Mouse (Mus musculus): Measurements from ENCODE around the gene Tcf19. TPM values are rescaled to one million over a fixed set of nuclear protein-coding genes. Genes with fewer than 3 reads are reported as not detected.

Gene Tcf19
- polyA plus RNA-seq, 2 experiments = 30.0 to 46.2 TPM

DNA sequence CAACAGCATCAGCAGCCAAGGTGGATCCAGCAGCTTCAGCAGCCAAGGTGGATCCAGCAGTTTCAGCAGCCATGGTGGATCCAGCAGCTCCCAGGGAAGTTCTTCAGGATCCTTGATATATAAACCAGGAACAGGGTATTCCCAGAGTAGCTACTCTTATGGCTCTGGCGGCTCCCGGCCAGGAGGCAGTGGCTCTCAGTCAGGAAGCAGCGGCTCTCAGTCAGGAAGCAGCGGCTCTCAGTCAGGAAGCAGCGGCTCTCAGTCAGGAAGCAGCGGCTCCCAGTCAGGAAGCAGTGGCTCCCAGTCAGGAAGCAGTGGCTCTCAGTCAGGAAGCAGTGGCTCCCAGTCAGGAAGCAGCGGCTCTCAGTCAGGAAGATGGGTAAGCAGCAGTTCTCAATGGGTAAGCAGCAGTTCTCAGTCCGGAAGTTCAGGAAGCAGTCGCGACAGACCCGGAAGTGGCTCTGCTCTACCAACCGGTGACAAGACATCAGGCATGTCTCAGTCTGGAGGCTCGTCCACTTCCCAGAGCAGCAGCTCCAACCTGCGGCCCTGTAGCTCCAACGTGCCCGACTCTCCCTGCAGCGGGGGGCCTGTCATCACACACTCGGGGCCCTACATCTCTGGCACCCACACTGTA is 38.3 kb upstream of the Tcf19 start:
- H3K4me2 ChIP-seq (ENCODE audit: low read depth) = no peak overlapping the region

DNA sequence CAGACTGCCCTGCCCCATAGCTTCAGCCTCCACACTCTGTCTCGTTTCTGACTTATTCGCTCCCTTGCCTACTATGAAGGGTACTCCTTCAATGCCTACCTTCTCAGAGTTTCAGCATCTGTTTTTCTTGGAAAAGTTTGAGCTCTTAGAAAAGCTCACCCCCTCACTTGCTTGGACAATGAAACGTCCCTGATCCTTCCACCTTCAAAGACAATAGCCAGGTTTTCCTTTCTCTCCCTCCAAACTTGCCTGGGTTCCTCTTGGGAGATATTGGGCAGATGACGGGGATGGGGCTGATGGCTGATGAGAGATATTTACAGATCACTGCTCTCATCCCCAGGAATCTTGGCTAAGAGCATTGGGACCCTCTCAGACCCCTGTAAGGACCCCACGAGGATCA is 37.7 kb upstream of the Tcf19 start:
- Histone ChIP-seq H3K36me3 (replicated peaks; ENCODE audit: control insufficient read depth, insufficient read depth, low read depth) (no peaks in the 10 kb centered on the region), H3K27ac (no peak overlapping the region), H3K4me3 (ENCODE audit: insufficient read depth in 1 of 2, low read depth in 2 of 2, low read length in 2 of 2) (no peak overlapping the region), H3K4me2 (ENCODE audit: low read depth) (no peak overlapping the region), H3K9ac (replicated peaks) (no peak overlapping the region), H3K4me1 (replicated peaks; ENCODE audit: control insufficient read depth in 2 of 2, insufficient read depth in 2 of 2, low read length in 1 of 2) (no peaks in the 10 kb centered on the region), H3K27me3 (ENCODE audit: control insufficient read depth, insufficient read depth, low read length) (no peaks in the 10 kb centered on the region), H3K9me3 (ENCODE audit: control insufficient read depth, low read length) (no peaks in the 10 kb centered on the region)
- 59% methylated on average over 5 of the region's 5 CpGs for WGBS (ENCODE audit: insufficient replicate concordance)
- ATAC-seq (ENCODE audit: insufficient read depth) = no peak
- TF ChIP-seq CTCF (IDR thresholded peaks at IDR 0.05; ENCODE audit: low read depth) (no peak), EP300 (IDR thresholded peaks at IDR 0.05; ENCODE audit: low read depth) (no peak)
- no peak for DNase-seq (ENCODE audit: low read depth in 3 of 3, low spot score in 3 of 3)

More for the DNA sequence above, 38.3 kb upstream of the Tcf19 start:
- no peaks in the 10 kb centered on the region for H3K4me1 ChIP-seq (replicated peaks; ENCODE audit: control insufficient read depth in 2 of 2, insufficient read depth in 2 of 2, low read length in 1 of 2)
- no peaks in the 10 kb centered on the region for H3K36me3 ChIP-seq (replicated peaks; ENCODE audit: control insufficient read depth, insufficient read depth, low read depth)
- H3K9me3 ChIP-seq (ENCODE audit: control insufficient read depth, low read length) = no peaks in the 10 kb centered on the region
- 71% methylated on average over 18 of the region's 18 CpGs for WGBS (ENCODE audit: insufficient replicate concordance)
- DNase-seq (ENCODE audit: low read depth in 3 of 3, low spot score in 3 of 3) = no peak
- no peak overlapping the region for H3K4me3 ChIP-seq (ENCODE audit: insufficient read depth in 1 of 2, low read depth in 2 of 2, low read length in 2 of 2)
- TF ChIP-seq CTCF (IDR thresholded peaks at IDR 0.05; ENCODE audit: low read depth) = no peak
- TF ChIP-seq EP300 (IDR thresholded peaks at IDR 0.05; ENCODE audit: low read depth) = no peak
- no peak overlapping the region for H3K27ac ChIP-seq
- ATAC-seq (ENCODE audit: insufficient read depth) = no peak
- H3K27me3 ChIP-seq (ENCODE audit: control insufficient read depth, insufficient read depth, low read length) = no peaks in the 10 kb centered on the region
- no peak overlapping the region for H3K9ac ChIP-seq (replicated peaks)

DNA sequence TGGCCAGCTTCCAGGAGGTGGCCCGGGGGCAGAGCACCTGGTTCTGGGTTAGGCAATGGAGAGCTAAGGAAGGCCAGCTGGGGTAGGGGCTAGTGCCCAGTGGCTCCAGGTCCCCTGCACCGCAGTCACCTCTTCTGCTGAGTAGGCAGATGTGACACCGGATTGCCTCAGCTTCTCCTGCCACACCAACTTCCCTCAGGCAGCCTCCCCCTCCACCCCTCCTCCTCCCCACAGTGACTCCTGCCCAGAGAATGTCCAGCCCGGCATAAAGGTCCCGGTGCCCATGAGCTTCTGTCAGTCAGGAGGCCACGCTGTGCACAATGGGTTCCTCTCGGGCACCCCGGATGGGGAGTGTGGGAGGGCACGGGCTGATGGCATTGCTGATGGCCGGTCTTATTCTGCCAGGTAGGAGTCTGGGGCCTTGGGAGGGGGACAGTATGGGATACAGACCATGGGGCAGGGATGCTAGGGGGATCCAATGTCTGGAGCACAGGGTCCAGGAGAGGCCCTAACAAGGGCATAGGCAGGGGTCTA is 35.3 kb upstream of the Tcf19 start, which contains the start of gene Cdsn:
Gene Cdsn (plus strand): TSS at position 248 of the 534 bp plus-strand sequence.
- DNase-seq (ENCODE audit: low read depth in 3 of 3, low spot score in 3 of 3) (no peak), ATAC-seq (ENCODE audit: insufficient read depth) (no peak)
- H3K4me2 ChIP-seq (ENCODE audit: low read depth) = no peak within 1 kb of the TSS
- H3K4me1 ChIP-seq (replicated peaks; ENCODE audit: control insufficient read depth in 2 of 2, insufficient read depth in 2 of 2, low read length in 1 of 2) = no peaks in the 10 kb centered on the region
- 63% methylated on average over 10 of the region's 10 CpGs for WGBS (ENCODE audit: insufficient replicate concordance)
- no peak within 1 kb of the TSS for H3K9ac ChIP-seq (replicated peaks)
- H3K27me3 ChIP-seq (ENCODE audit: control insufficient read depth, insufficient read depth, low read length) = no peaks in the 10 kb centered on the region
- no peaks in the 10 kb centered on the region for H3K9me3 ChIP-seq (ENCODE audit: control insufficient read depth, low read length)
- no peak within 1 kb of the TSS for H3K4me3 ChIP-seq (ENCODE audit: insufficient read depth in 1 of 2, low read depth in 2 of 2, low read length in 2 of 2)
- no peak within 1 kb of the TSS for H3K27ac ChIP-seq
- TF ChIP-seq EP300 (IDR thresholded peaks at IDR 0.05; ENCODE audit: low read depth) = no peak
- TF ChIP-seq CTCF (IDR thresholded peaks at IDR 0.05; ENCODE audit: low read depth) = no peak
- H3K36me3 ChIP-seq (replicated peaks; ENCODE audit: control insufficient read depth, insufficient read depth, low read depth) = no peaks in the 10 kb centered on the region

DNA sequence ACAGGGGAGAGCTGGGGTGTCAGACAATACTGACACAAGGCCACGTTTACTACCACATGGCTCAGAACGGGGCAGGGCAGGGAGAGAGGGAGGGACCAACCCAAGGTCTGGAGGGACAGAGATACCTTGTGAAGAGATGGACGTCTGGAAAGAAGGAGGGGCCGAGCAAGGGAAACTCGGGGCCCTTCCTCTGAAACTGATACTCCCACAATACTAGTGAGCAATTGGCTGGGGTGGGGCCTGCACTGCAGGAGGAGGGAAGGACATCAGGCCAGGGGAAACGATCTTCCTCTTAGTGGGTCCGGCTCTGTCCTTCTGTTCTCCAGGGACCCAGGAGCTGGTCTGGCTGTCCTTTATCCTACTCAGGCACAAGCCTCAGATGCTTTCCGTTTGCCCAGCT is 34.2 kb upstream of the Tcf19 start:
- Histone ChIP-seq H3K9ac (replicated peaks) (no peak overlapping the region), H3K27ac (no peak overlapping the region), H3K4me1 (replicated peaks; ENCODE audit: control insufficient read depth in 2 of 2, insufficient read depth in 2 of 2, low read length in 1 of 2) (no peaks in the 10 kb centered on the region), H3K9me3 (ENCODE audit: control insufficient read depth, low read length) (no peaks in the 10 kb centered on the region), H3K36me3 (replicated peaks; ENCODE audit: control insufficient read depth, insufficient read depth, low read depth) (no peaks in the 10 kb centered on the region), H3K27me3 (ENCODE audit: control insufficient read depth, insufficient read depth, low read length) (no peaks in the 10 kb centered on the region), H3K4me2 (ENCODE audit: low read depth) (no peak overlapping the region), H3K4me3 (ENCODE audit: insufficient read depth in 1 of 2, low read depth in 2 of 2, low read length in 2 of 2) (no peak overlapping the region)
- no peak for DNase-seq (ENCODE audit: low read depth in 3 of 3, low spot score in 3 of 3)
- TF ChIP-seq CTCF (IDR thresholded peaks at IDR 0.05; ENCODE audit: low read depth) = no peak
- TF ChIP-seq EP300 (IDR thresholded peaks at IDR 0.05; ENCODE audit: low read depth) = no peak
- WGBS (ENCODE audit: insufficient replicate concordance) = 44% methylated on average over 8 of the region's 8 CpGs
- ATAC-seq (ENCODE audit: insufficient read depth) = no peak

DNA sequence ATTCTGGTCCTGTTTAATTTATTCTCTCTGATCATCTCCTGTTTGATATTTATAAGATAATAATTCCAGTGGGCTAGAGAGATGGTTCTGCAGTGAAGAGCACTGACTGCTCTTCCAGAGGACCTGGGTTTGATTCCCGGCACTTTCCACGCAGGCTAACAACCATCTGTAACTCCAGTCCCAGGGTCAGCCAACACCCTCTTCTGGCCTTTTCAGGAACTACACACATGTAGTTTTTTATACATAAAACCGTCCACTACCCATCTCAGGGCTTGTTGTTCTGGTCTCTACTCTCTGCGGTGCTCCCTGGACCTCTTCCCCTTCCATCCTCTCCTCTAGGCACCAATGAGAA is 33.5 kb upstream of the Tcf19 start:
- no peak overlapping the region for H3K9ac ChIP-seq (replicated peaks)
- H3K36me3 ChIP-seq (replicated peaks; ENCODE audit: control insufficient read depth, insufficient read depth, low read depth) = no peaks in the 10 kb centered on the region
- WGBS (ENCODE audit: insufficient replicate concordance) = 73% methylated on average over 4 of the region's 4 CpGs
- H3K4me2 ChIP-seq (ENCODE audit: low read depth) = no peak overlapping the region
- no peaks in the 10 kb centered on the region for H3K27me3 ChIP-seq (ENCODE audit: control insufficient read depth, insufficient read depth, low read length)
- no peaks in the 10 kb centered on the region for H3K4me1 ChIP-seq (replicated peaks; ENCODE audit: control insufficient read depth in 2 of 2, insufficient read depth in 2 of 2, low read length in 1 of 2)
- ATAC-seq (ENCODE audit: insufficient read depth) (no peak), DNase-seq (ENCODE audit: low read depth in 3 of 3, low spot score in 3 of 3) (no peak)
- TF ChIP-seq CTCF (IDR thresholded peaks at IDR 0.05; ENCODE audit: low read depth) (no peak), EP300 (IDR thresholded peaks at IDR 0.05; ENCODE audit: low read depth) (no peak)
- no peak overlapping the region for H3K27ac ChIP-seq
- no peak overlapping the region for H3K4me3 ChIP-seq (ENCODE audit: insufficient read depth in 1 of 2, low read depth in 2 of 2, low read length in 2 of 2)
- H3K9me3 ChIP-seq (ENCODE audit: control insufficient read depth, low read length) = no peaks in the 10 kb centered on the region

Measured in liver, embryonic 14.5 days (tissue).